Mouse (Mus musculus) embryonic facial prominence, embryonic 11.5 days (tissue): ENCODE measurements around the gene Pdcd6ip. TPM values are rescaled to one million over a fixed set of nuclear protein-coding genes. Genes with fewer than 3 reads are reported as not detected.

ENCODE experiments used
- ATAC-seq: fragments of 200-750 bp; cut with Nextera tagmentation; replicated peaks from 2 replicates; pipeline ENCODE4 v1.8.0; 2017; ENCODE audit warnings: low read depth; ENCODE audit not compliant: insufficient number of reproducible peaks, low FRiP score, low TSS enrichment
- DNase-seq: peaks from one replicate; pipeline ENCODE4 v3.0.0-alpha.2; 2015; ENCODE audit warnings: low spot score
- H3K27ac ChIP-seq: fragments of 300-500 bp; sonication (generic); replicated peaks from 2 replicates; pipeline ENCODE4 v1.5.1; 2014; ENCODE audit warnings: mild to moderate bottlenecking, low read depth, low read length, control low read depth
- H3K27me3 ChIP-seq: fragments of 300-500 bp; sonication (generic); 2 replicates; pipeline ENCODE4 v1.6.1; 2014; ENCODE audit warnings: mild to moderate bottlenecking, low read length, moderate library complexity, mixed read lengths; ENCODE audit not compliant: control insufficient read depth, insufficient read depth
- H3K36me3 ChIP-seq: fragments of 300-500 bp; sonication (generic); replicated peaks from 2 replicates; pipeline ENCODE4 v1.6.1; 2014; ENCODE audit warnings: low read depth, mild to moderate bottlenecking, low read length, moderate library complexity, mixed read lengths; ENCODE audit not compliant: control insufficient read depth, insufficient read depth
- H3K4me1 ChIP-seq: fragments of 300-500 bp; sonication (generic); 2 replicates; pipeline ENCODE4 v1.6.1; 2014; ENCODE audit warnings: low read length, mixed read lengths; ENCODE audit not compliant: control insufficient read depth, insufficient read depth
- H3K4me2 ChIP-seq: fragments of 300-500 bp; sonication (generic); 2 replicates; pipeline ENCODE4 v1.6.1; 2014; ENCODE audit warnings: low read depth, mild to moderate bottlenecking, control low read depth, low read length, moderate library complexity
- H3K4me3 ChIP-seq: fragments of 300-500 bp; sonication (generic); 2 replicates; pipeline ENCODE4 v1.5.1; 2014; ENCODE audit warnings: low read depth, low read length, control low read depth
- H3K9ac ChIP-seq: fragments of 300-500 bp; sonication (generic); replicated peaks from 2 replicates; pipeline ENCODE4 v1.6.1; 2014; ENCODE audit warnings: mild to moderate bottlenecking, control low read depth, low read length
- H3K9me3 ChIP-seq: fragments of 300-500 bp; sonication (generic); replicated peaks from 2 replicates; pipeline ENCODE4 v1.6.1; 2016; ENCODE audit warnings: mild to moderate bottlenecking, low read length, inconsistent platforms, mixed read lengths; ENCODE audit not compliant: control insufficient read depth
- WGBS: fragments of 180-500 bp; shearing (Covaris S2); extraction: QIAGEN DNeasy Blood & Tissue Kit; methylation state at CpG from one replicate; pipeline ENCODE4 v1.1.7; 2014; 5-methylcytosine and 5-hydroxymethylcytosine counted together
- polyA plus RNA-seq: library from polyadenylated mRNA; unstranded; fragments of >200 nt; fragmentation: Nextera tagmentation; extraction: Ambion mirVana; gene quantifications from 2 replicates; pipeline ENCODE4 v1.2.1, GENCODE M21; 2014

Pdcd6ip gene
- polyA plus RNA-seq, 1 experiment from 2014 or later, result 46.1 TPM

DNA sequence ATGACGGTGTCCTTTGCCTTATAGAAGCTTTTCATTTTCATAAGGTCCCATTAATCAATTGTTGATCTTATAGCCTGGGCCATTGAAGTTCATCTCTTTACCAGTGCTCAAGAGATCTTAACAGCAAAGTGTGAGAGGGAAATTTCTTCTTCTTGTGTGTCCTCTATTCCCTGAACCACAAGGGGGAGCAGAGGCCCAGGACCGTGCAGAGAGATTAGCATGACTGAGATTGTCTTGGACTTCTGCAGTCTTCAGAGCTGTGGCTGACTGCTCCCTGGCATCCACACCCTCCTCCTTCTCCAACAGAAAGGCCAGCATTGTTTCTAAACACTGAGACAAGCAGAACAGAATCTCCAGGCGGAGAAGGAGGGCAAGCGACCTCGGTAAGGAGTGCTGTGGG lies 11.0 kb upstream of the Pdcd6ip start:
- Histone ChIP-seq H3K4me3 (no peak overlapping the region), H3K9ac (no peak overlapping the region), H3K4me1 (no peaks in the 10 kb centered on the region), H3K36me3 (no peaks in the 10 kb centered on the region), H3K27ac (no peak overlapping the region), H3K9me3 (no peaks in the 10 kb centered on the region), H3K27me3 (no peaks in the 10 kb centered on the region), H3K4me2 (no peak overlapping the region)
- DNase-seq (peak; percentile 47), ATAC-seq (no peak)
- WGBS, result 35% methylated on average over 5 of the region's 5 CpGs

DNA sequence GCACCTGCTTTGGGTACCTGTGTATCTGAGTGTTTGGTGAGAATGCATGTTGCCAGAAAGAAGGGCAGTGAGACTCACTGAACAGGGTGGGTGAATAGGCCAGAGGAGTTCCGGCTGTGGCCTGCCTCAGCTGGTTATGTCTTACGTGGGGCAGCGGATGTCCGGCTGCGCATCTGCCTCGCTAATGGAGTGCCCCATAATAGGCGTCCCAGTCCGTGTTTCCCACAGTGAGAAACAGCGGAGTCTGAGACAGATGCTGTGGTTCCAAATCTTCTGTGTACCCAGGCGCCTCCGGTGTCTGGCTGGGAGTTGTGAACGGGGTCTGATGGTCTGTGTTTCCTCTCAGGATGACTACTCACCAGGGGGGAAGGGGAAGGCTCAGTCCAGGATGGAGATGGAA lies 2.8 kb upstream of the Pdcd6ip start:
- WGBS, result 86% methylated on average over 12 of the region's 12 CpGs
- no peak for ATAC-seq
- Histone ChIP-seq H3K4me1 (no peaks in the 10 kb centered on the region), H3K27me3 (no peaks in the 10 kb centered on the region), H3K9ac (no peak overlapping the region), H3K27ac (no peak overlapping the region), H3K4me3 (no peak overlapping the region), H3K9me3 (no peaks in the 10 kb centered on the region), H3K4me2 (no peak overlapping the region), H3K36me3 (no peaks in the 10 kb centered on the region)
- no peak for DNase-seq

DNA sequence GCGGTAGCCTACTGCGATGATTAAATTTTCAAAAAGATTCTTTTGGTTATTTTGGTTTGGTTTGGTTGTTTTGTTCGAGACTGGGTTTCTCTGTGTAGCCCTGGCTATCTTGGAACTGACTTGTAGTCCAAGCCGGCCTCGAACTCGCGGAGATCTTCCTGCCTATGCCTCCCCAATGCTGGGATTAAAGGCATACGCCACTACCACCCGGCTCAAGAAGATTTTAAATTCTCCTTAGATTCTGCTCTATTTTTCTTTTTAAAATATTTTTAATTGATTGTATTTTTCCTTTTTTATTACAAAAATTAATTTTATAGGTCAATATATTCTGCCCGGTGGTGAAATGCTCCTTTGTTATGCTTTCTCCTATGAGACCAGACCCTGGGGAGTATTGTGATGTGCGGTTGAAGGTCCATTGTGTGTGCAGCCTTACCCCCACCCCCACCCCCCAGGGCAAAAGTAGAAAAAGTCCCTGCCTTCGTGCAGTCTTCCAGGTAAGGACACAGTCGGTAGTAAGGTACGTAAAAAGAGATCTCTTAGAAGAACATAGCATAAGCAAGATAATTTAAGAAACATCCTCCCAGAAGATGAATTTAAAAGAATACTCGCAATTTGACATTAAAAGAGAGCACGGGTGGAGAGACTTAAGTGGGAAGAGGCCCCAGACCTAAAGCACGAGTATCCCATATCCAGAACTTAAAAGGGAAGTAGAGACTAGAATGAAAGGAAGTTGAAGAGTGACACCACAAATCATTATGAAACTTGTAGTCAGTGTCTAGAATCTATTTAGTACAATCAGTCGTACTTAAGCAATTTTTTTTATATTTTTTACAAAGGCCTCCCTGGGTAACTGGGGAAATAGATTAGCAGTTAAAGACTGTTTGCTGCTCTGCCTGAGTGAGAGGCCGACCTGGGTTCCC lies 562 bp upstream of the Pdcd6ip start:
- peak overlapping the region; percentile 97 for H3K4me3 ChIP-seq
- DNase-seq (no peak), ATAC-seq (peak; percentile 64; the same call in 1 of the 2 replicates)
- peak overlapping the region; percentile 95; the same call in 1 of the 2 replicates for H3K9ac ChIP-seq
- no peaks in the 10 kb centered on the region for H3K36me3 ChIP-seq
- WGBS, result 57% methylated on average over 19 of the region's 19 CpGs
- no peaks in the 10 kb centered on the region for H3K4me1 ChIP-seq
- H3K4me2 ChIP-seq, result peak overlapping the region; percentile 71
- H3K27me3 ChIP-seq, result no peaks in the 10 kb centered on the region
- no peak overlapping the region for H3K27ac ChIP-seq
- no peaks in the 10 kb centered on the region for H3K9me3 ChIP-seq

- H3K9ac ChIP-seq, result peak overlapping the region; percentile 95
- 64% methylated on average over 9 of the region's 9 CpGs for WGBS
- H3K4me2 ChIP-seq, result peak overlapping the region; percentile 71
- H3K27me3 ChIP-seq, result no peaks in the 10 kb centered on the region
- no peaks in the 10 kb centered on the region for H3K36me3 ChIP-seq
- no peak for DNase-seq
- no peak for ATAC-seq
- H3K9me3 ChIP-seq, result no peaks in the 10 kb centered on the region
- H3K4me3 ChIP-seq, result peak overlapping the region; percentile 97
- H3K27ac ChIP-seq, result no peak overlapping the region
- no peaks in the 10 kb centered on the region for H3K4me1 ChIP-seq
These were observed 1.2 kb downstream of the Pdcd6ip start for GRCm38 (mm10) chr9:113706841-113707240.

- Histone ChIP-seq H3K27me3 (no peaks in the 10 kb centered on the region), H3K27ac (no peak overlapping the region), H3K36me3 (no peaks in the 10 kb centered on the region), H3K9me3 (no peaks in the 10 kb centered on the region), H3K4me3 (no peak overlapping the region), H3K4me1 (no peaks in the 10 kb centered on the region), H3K9ac (no peak overlapping the region; the same call in 1 of the 2 replicates), H3K4me2 (no peak overlapping the region)
- DNase-seq (no peak), ATAC-seq (no peak)
- WGBS, result 81% methylated on average over 2 of the region's 2 CpGs
These were observed 2.0 kb downstream of the Pdcd6ip start for GRCm38 (mm10) chr9:113706108-113706507.

- DNase-seq (no peak), ATAC-seq (no peak)
- H3K9me3 ChIP-seq, result no peaks in the 10 kb centered on the region
- 89% methylated on average over 5 of the region's 5 CpGs for WGBS
- no peak overlapping the region for H3K9ac ChIP-seq
- no peaks in the 10 kb centered on the region for H3K27me3 ChIP-seq
- H3K36me3 ChIP-seq, result no peaks in the 10 kb centered on the region; the same call in 1 of the 2 replicates
- no peaks in the 10 kb centered on the region for H3K4me1 ChIP-seq
- no peak overlapping the region for H3K4me2 ChIP-seq
- no peak overlapping the region for H3K4me3 ChIP-seq
- H3K27ac ChIP-seq, result no peak overlapping the region
These were observed 6.5 kb downstream of the Pdcd6ip start for GRCm38 (mm10) chr9:113701441-113702160.

DNA sequence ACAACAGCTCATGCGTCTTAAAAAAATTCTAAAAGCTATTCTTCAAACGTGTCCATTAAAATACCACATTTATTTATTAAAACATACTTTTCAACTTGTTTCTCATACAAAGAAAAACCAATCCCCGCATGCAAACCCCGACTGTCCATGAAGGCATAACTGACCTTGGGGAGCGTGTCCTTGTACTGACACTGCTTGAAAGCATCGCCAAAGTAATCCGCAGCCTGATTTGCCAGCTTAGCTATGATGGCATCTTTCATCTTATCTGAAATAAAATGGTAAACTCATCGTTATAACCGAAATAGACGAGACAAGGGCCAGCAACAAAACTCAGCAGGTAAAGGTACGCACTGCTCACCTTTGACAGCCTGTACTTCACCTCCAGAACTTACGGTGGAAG lies 20.6 kb downstream of the Pdcd6ip start:
- Histone ChIP-seq H3K27ac (no peak overlapping the region), H3K27me3 (no peaks in the 10 kb centered on the region), H3K9me3 (no peaks in the 10 kb centered on the region), H3K4me1 (no peaks in the 10 kb centered on the region), H3K4me3 (no peak overlapping the region), H3K4me2 (no peak overlapping the region), H3K36me3 (no peaks in the 10 kb centered on the region; the same call in 1 of the 2 replicates), H3K9ac (no peak overlapping the region)
- DNase-seq (no peak), ATAC-seq (no peak)
- 95% methylated on average over 12 of the region's 12 CpGs for WGBS

- 93% methylated on average over 6 of the region's 6 CpGs for WGBS
- no peak for DNase-seq
- Histone ChIP-seq H3K4me1 (no peaks in the 10 kb centered on the region), H3K4me2 (no peak overlapping the region), H3K9me3 (no peaks in the 10 kb centered on the region), H3K36me3 (peaks cover 2% of the 10 kb centered on the region), H3K27me3 (no peaks in the 10 kb centered on the region), H3K4me3 (no peak overlapping the region), H3K27ac (no peak overlapping the region), H3K9ac (no peak overlapping the region)
- ATAC-seq, result no peak
These were observed 34.3 kb downstream of the Pdcd6ip start for GRCm38 (mm10) chr9:113673721-113674120.
